Comparison of ENCODE assay signal across 17 mouse cellular contexts in genomic region chr6:141308451-141308850, GRCm38 (mm10). TPM values are rescaled to one million over a fixed set of nuclear protein-coding genes. Genes with fewer than 3 reads are reported as not detected.
A peak's percentile ranks its signal among the peaks of the same experiment; 100 is the strongest.
DNase-seq lines count a peak whose midpoint lies in the region; ATAC-seq lines count a peak whose summit lies in the region.
"Had no signal": no experiment of that assay in that cellular context is flagged by ENCODE, and none has a peak within 500 bp of the region (broad histone marks: within the 10 kb centered on the region; RNA-seq: fewer than 3 reads in every experiment).

No protein-coding gene starts in this region.

- no peaks in the 10 kb centered on the region; the same call in 1 of the 2 replicates for H3K36me3 ChIP-seq in kidney, embryonic 14.5 days (ENCODE audit: control insufficient read depth, insufficient read depth, low read length)
- no peaks in the 10 kb centered on the region for H3K36me3 ChIP-seq in heart, embryonic 10.5 days
- H3K36me3 ChIP-seq: limb, embryonic 13.5 days; midbrain, embryonic 10.5 days had no signal

- no peak overlapping the region for H3K27ac ChIP-seq in kidney, embryonic 14.5 days (ENCODE audit: low read depth, low read length)
- H3K27ac ChIP-seq in heart, embryonic 10.5 days: 0 out of 2 replicates have a peak overlapping the region, but pooled peaks have one; percentile 47
- H3K27ac ChIP-seq: hindbrain, postnatal 0 days; left cerebral cortex, adult 2 months; limb, embryonic 13.5 days; midbrain, embryonic 10.5 days had no signal

- peaks cover 16% of the 10 kb centered on the region for H3K4me1 ChIP-seq in kidney, embryonic 14.5 days (ENCODE audit: control insufficient read depth, insufficient read depth, low read length)
- H3K4me1 ChIP-seq in heart, embryonic 10.5 days: peaks cover 8% of the 10 kb centered on the region; the same call in 1 of the 2 replicates
- H3K4me1 ChIP-seq: midbrain, embryonic 10.5 days had no signal

- 30% methylated on average over 2 of the region's 2 CpGs for WGBS in kidney, embryonic 14.5 days
- 73% methylated on average over 2 of the region's 2 CpGs for WGBS in heart, embryonic 10.5 days

- no peaks in the 10 kb centered on the region for H3K9me3 ChIP-seq in kidney, embryonic 14.5 days (ENCODE audit: control insufficient read depth, low read length)
- H3K9me3 ChIP-seq in heart, embryonic 10.5 days: no peaks in the 10 kb centered on the region
- H3K9me3 ChIP-seq: midbrain, embryonic 10.5 days had no signal

- H3K27me3 ChIP-seq in kidney, embryonic 14.5 days (ENCODE audit: control insufficient read depth, insufficient read depth, low read length): no peaks in the 10 kb centered on the region
- H3K27me3 ChIP-seq in heart, embryonic 10.5 days (ENCODE audit: insufficient read depth, poor library complexity, severe bottlenecking): no peaks in the 10 kb centered on the region
- H3K27me3 ChIP-seq: limb, embryonic 13.5 days; Patski had no signal

- ATAC-seq in kidney, embryonic 14.5 days (ENCODE audit: low FRiP score, low TSS enrichment): no peak
- ATAC-seq in CD4-positive, CD25-positive, alpha-beta regulatory T cell, adult 4 months: no peak
- ATAC-seq: hindbrain, postnatal 0 days; Patski had no signal

- H3K4me3 ChIP-seq in kidney, embryonic 14.5 days (ENCODE audit: low read length): no peak overlapping the region
- no peak overlapping the region for H3K4me3 ChIP-seq in heart, embryonic 10.5 days
- H3K4me3 ChIP-seq: left cerebral cortex, adult 2 months; limb, embryonic 13.5 days; midbrain, embryonic 10.5 days; myocyte had no signal

- peak; percentile 43 for DNase-seq in adrenal gland, postnatal 10 days
- no peak for DNase-seq in adrenal gland, postnatal 4 days (ENCODE audit: low spot score in 2 of 2)
- peak; percentile 43 for DNase-seq in kidney, adult 9 months
- no peak for DNase-seq in heart, embryonic 10.5 days (ENCODE audit: low spot score)
- peak; percentile 61 for DNase-seq in kidney, postnatal 14 days
- DNase-seq in right cerebral cortex, adult 18-20 months: no peak
- DNase-seq: cerebellum, postnatal 25 days; lung, embryonic 14.5 days; thymus, postnatal 14 days had no signal

- no peak overlapping the region for H3K4me2 ChIP-seq in kidney, embryonic 14.5 days (replicated peaks; ENCODE audit: low read depth, low read length)
- H3K4me2 ChIP-seq: limb, embryonic 13.5 days; lung, embryonic 14.5 days had no signal

- no peak overlapping the region for H3K9ac ChIP-seq in kidney, embryonic 14.5 days (ENCODE audit: low read depth, low read length)
- H3K9ac ChIP-seq: limb, embryonic 13.5 days; lung, embryonic 14.5 days had no signal

RNA-seq across cellular contexts. Expression of gene Pde3a, which starts 59.4 kb away (rescaled TPM):
- 10 to 100 TPM; 15.7 to 17.8 TPM for total RNA-seq in adrenal gland, postnatal 10 days (2021)
- 10 to 100 TPM; 23.3 to 31.2 TPM for total RNA-seq in adrenal gland, postnatal 4 days (2021)
- 10.5 and 13.8 TPM in 2 replicates for polyA plus RNA-seq in kidney, embryonic 14.5 days (2014; fragmentation: Nextera tagmentation; extraction: Ambion mirVana)
- 7.3 and 7.5 TPM in 2 replicates for polyA plus RNA-seq in heart, embryonic 10.5 days (2016; fragmentation: Nextera tagmentation; extraction: Ambion mirVana)
- not detected for polyA plus RNA-seq in CD4-positive, CD25-positive, alpha-beta regulatory T cell, adult 4 months (2017; shearing (Covaris generic))
- polyA plus RNA-seq: myocyte had no signal

Comparison
In these comparisons a context has a peak if more than half of its experiments do, and no peak if none do; other contexts are left out.
1. DNase-seq: peak in adrenal gland, postnatal 10 days (single experiment), kidney, adult 9 months (single experiment) and kidney, postnatal 14 days (single experiment); none in adrenal gland, postnatal 4 days (0 of 2), heart, embryonic 10.5 days (single experiment) and right cerebral cortex, adult 18-20 months (single experiment).